Mouse (Mus musculus): ENCODE measurements around the gene Pkd1. TPM values are rescaled to one million over a fixed set of nuclear protein-coding genes. Genes with fewer than 3 reads are reported as not detected.

The Pkd1 gene
- total and polyA plus RNA-seq, 2 experiments from 2014 or later = 16.0 to 87.9 TPM

GRCm38 (mm10) chr17:24527723-24528559 is 21.7 kb upstream of the Pkd1 start, which contains the start of gene Traf7:
Gene Traf7 (minus strand): TSS chr17:24527938.
- WGBS = under 1% methylated on average over 40 of the region's 40 CpGs
- H3K9me3 ChIP-seq (ENCODE audit: low read length) = no peaks in the 10 kb centered on the region
- peak within 1 kb of the TSS; percentile 82 for H3K27ac ChIP-seq
- TF ChIP-seq CTCF (IDR thresholded peaks at IDR 0.05; ENCODE audit: low read depth) = no peak
- peak within 1 kb of the TSS; percentile 69 for H3K4me3 ChIP-seq (ENCODE audit: low read length)
- H3K27me3 ChIP-seq (ENCODE audit: insufficient read depth, low read length) = no peaks in the 10 kb centered on the region
- peak within 1 kb of the TSS; percentile 73 for H3K9ac ChIP-seq (replicated peaks; ENCODE audit: low read length)
- DNase-seq (ENCODE audit: low spot score) (peak; percentile 99), ATAC-seq (peak; percentile 98)
- H3K4me2 ChIP-seq (ENCODE audit: low read depth, low read length) = peak within 1 kb of the TSS; percentile 90
- H3K36me3 ChIP-seq (ENCODE audit: insufficient read depth, low read length) = no peaks in the 10 kb centered on the region
- H3K4me1 ChIP-seq (ENCODE audit: insufficient read depth, low read length) = peaks cover 25% of the 10 kb centered on the region

- H3K4me1 ChIP-seq (ENCODE audit: insufficient read depth, low read length) = peaks cover 31% of the 10 kb centered on the region
- no peaks in the 10 kb centered on the region for H3K9me3 ChIP-seq (ENCODE audit: low read length)
These were observed 21.1 kb upstream of the Pkd1 start for GRCm38 (mm10) chr17:24528560-24528918.

DNA sequence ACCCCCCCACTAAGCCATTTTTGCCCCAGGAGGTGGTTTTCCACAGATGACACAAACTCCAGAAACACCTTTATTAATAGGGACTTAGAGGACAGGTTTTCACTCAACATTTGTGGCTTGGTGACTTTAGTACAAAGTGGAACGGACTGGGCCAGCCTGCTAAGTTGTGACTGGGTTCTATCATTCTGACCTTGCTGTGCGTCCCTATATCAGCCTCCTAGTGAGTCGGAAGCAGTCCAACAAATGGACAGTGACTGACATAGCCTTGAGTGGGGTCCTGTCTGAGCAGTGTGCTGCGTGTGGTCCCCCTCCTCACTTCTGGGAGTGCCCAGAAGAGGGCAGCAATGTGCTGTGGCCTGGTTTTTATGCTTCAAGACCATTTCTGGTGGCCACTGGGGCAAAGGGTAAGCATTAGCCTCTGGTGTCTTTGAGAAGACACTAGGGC is 20.6 kb upstream of the Pkd1 start:
- under 1% methylated on average over 4 of the region's 4 CpGs for WGBS
- DNase-seq (ENCODE audit: low spot score) (peak; percentile 83), ATAC-seq (no peak)
- Histone ChIP-seq H3K9ac (replicated peaks; ENCODE audit: low read length) (peak overlapping the region; percentile 71), H3K36me3 (ENCODE audit: insufficient read depth, low read length) (no peaks in the 10 kb centered on the region), H3K27me3 (ENCODE audit: insufficient read depth, low read length) (no peaks in the 10 kb centered on the region), H3K4me1 (ENCODE audit: insufficient read depth, low read length) (peaks cover 31% of the 10 kb centered on the region), H3K4me3 (ENCODE audit: low read length) (peak overlapping the region; percentile 60), H3K4me2 (ENCODE audit: low read depth, low read length) (peak overlapping the region; percentile 90), H3K27ac (peak overlapping the region; percentile 82; the same call in 1 of the 2 replicates), H3K9me3 (ENCODE audit: low read length) (no peaks in the 10 kb centered on the region)
- peak; percentile 93 for TF ChIP-seq CTCF (IDR thresholded peaks at IDR 0.05; ENCODE audit: low read depth)

More at GRCm38 (mm10) chr17:24528560-24528918, 21.1 kb upstream of the Pkd1 start:
- Histone ChIP-seq H3K9ac (replicated peaks; ENCODE audit: low read length) (peak overlapping the region; percentile 71), H3K4me2 (ENCODE audit: low read depth, low read length) (peak overlapping the region; percentile 90), H3K36me3 (ENCODE audit: insufficient read depth, low read length) (no peaks in the 10 kb centered on the region), H3K27me3 (ENCODE audit: insufficient read depth, low read length) (no peaks in the 10 kb centered on the region), H3K4me3 (ENCODE audit: low read length) (peak overlapping the region; percentile 60), H3K27ac (peak overlapping the region; percentile 82)
- no peak for TF ChIP-seq CTCF (IDR thresholded peaks at IDR 0.05; ENCODE audit: low read depth)
- no peak for ATAC-seq
- no peak for DNase-seq (ENCODE audit: low spot score)
- 1% methylated on average over 8 of the region's 8 CpGs for WGBS

DNA sequence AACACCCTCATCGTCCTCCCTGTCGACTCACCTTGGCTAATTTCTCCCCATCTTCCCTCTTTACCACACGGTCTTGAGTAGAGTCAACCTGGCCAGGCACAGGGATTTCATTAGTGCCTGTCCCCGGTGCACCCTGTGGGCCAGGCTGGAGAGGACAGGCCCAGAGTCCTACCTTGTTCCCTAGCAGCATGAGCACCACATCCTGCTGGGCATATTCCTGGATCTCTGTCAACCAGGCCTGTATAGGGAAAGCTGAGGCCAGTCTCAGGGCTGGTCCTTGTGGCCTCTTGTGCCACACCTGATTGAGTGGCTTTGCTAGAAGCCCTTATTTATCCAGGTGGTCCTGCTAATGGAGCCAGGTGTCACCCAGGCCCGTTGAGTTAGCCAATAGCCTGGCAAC is 19.8 kb upstream of the Pkd1 start:
- Histone ChIP-seq H3K4me1 (ENCODE audit: insufficient read depth, low read length) (peaks cover 31% of the 10 kb centered on the region), H3K4me3 (ENCODE audit: low read length) (peak overlapping the region; percentile 60), H3K27ac (peak overlapping the region; percentile 2; the same call in 1 of the 2 replicates), H3K36me3 (ENCODE audit: insufficient read depth, low read length) (no peaks in the 10 kb centered on the region), H3K27me3 (ENCODE audit: insufficient read depth, low read length) (no peaks in the 10 kb centered on the region), H3K9me3 (ENCODE audit: low read length) (no peaks in the 10 kb centered on the region), H3K4me2 (ENCODE audit: low read depth, low read length) (peak overlapping the region; percentile 90), H3K9ac (replicated peaks; ENCODE audit: low read length) (peak overlapping the region; percentile 71)
- DNase-seq (ENCODE audit: low spot score) (no peak), ATAC-seq (no peak)
- 29% methylated on average over 5 of the region's 5 CpGs for WGBS
- no peak for TF ChIP-seq CTCF (IDR thresholded peaks at IDR 0.05; ENCODE audit: low read depth)

DNA sequence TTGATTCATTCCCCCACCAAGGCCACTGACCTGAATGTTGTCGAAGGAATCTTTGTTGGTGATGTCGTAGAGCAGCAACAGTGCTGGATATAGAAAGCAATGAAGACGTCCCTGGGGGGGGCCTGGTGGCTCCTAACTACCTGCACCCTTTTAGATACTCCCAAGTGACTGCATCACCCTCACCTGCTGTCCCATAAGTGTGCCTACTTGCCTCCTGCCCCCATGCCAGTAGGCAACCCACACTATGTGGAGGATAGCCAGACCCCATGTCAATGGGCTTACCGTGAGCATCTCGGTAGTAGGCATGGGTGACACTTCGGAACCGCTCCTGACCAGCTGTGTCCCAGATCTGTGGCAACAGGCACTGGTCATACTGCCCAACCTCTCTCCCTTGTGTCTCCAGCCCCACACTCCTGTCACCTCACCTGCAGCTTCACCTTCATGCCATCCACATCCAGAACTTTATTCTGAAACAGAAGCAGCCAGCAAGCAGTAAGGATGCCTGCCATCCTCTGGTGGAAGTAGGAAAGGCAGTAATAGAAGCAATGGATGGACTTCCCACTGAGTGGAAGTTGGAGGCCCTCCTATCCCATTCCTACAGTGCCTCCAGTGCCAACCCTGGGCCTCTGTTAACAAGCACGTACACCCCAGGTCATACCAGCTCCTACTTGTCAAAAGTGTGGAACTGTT is 19.1 kb upstream of the Pkd1 start:
- WGBS = 33% methylated on average over 8 of the region's 8 CpGs
- no peaks in the 10 kb centered on the region for H3K9me3 ChIP-seq (ENCODE audit: low read length)
- no peak overlapping the region for H3K4me3 ChIP-seq (ENCODE audit: low read length)
- peaks cover 31% of the 10 kb centered on the region for H3K4me1 ChIP-seq (ENCODE audit: insufficient read depth, low read length)
- no peaks in the 10 kb centered on the region for H3K27me3 ChIP-seq (ENCODE audit: insufficient read depth, low read length)
- peak overlapping the region; percentile 71; the same call in 1 of the 2 replicates for H3K9ac ChIP-seq (replicated peaks; ENCODE audit: low read length)
- H3K27ac ChIP-seq = peak overlapping the region; percentile 2; the same call in 1 of the 2 replicates
- H3K36me3 ChIP-seq (ENCODE audit: insufficient read depth, low read length) = no peaks in the 10 kb centered on the region
- no peak for ATAC-seq
- peak; percentile 62 for TF ChIP-seq CTCF (IDR thresholded peaks at IDR 0.05; ENCODE audit: low read depth)
- DNase-seq (ENCODE audit: low spot score) = no peak
- peak overlapping the region; percentile 90 for H3K4me2 ChIP-seq (ENCODE audit: low read depth, low read length)

GRCm38 (mm10) chr17:24531064-24531463 is 18.6 kb upstream of the Pkd1 start:
- Histone ChIP-seq H3K9me3 (ENCODE audit: low read length) (no peaks in the 10 kb centered on the region), H3K4me2 (ENCODE audit: low read depth, low read length) (no peak overlapping the region), H3K9ac (replicated peaks; ENCODE audit: low read length) (no peak overlapping the region), H3K36me3 (ENCODE audit: insufficient read depth, low read length) (no peaks in the 10 kb centered on the region), H3K4me3 (ENCODE audit: low read length) (no peak overlapping the region), H3K27ac (no peak overlapping the region), H3K4me1 (ENCODE audit: insufficient read depth, low read length) (peaks cover 31% of the 10 kb centered on the region), H3K27me3 (ENCODE audit: insufficient read depth, low read length) (no peaks in the 10 kb centered on the region)
- no peak for DNase-seq (ENCODE audit: low spot score)
- ATAC-seq = no peak
- TF ChIP-seq CTCF (IDR thresholded peaks at IDR 0.05; ENCODE audit: low read depth) = no peak
- WGBS = 59% methylated on average over 3 of the region's 3 CpGs
